Mouse (Mus musculus): ENCODE measurements around the gene Cpt1a. TPM values are rescaled to one million over a fixed set of nuclear protein-coding genes. Genes with fewer than 3 reads are reported as not detected.

Gene Cpt1a
- polyA plus RNA-seq, 1 experiment from 2014 or later = 14.5 TPM

Small RNA genes lying within 50 kb of the gene (microRNA-seq; reads per million reads assigned to microRNA genes)
- 0.53 reads per million for gene Mir6984

Other genes starting within 250 kb of the Cpt1a start
- 112 and 128 TPM in 2 replicates for gene Mrpl21, start 39.4 kb upstream of the Cpt1a start, polyA plus RNA-seq (2014; fragmentation: Nextera tagmentation; extraction: Ambion mirVana)
- gene Ighmbp2, start 39.3 kb upstream of the Cpt1a start, polyA plus RNA-seq (2014; fragmentation: Nextera tagmentation; extraction: Ambion mirVana) = 7.0 and 9.5 TPM in 2 replicates
- 0.16 and 0.42 TPM in 2 replicates for gene Tesmin, start 66.5 kb downstream of the Cpt1a start, polyA plus RNA-seq (2014; fragmentation: Nextera tagmentation; extraction: Ambion mirVana)
- 5.6 and 6.6 TPM in 2 replicates for gene Gal, start 92.2 kb downstream of the Cpt1a start, polyA plus RNA-seq (2014; fragmentation: Nextera tagmentation; extraction: Ambion mirVana)